Mouse (Mus musculus) testis, adult 2 months (tissue): ENCODE results near the gene Acad10. TPM values are rescaled to one million over a fixed set of nuclear protein-coding genes. Genes with fewer than 3 reads are reported as not detected.

Experiments
- H3K27ac ChIP-seq: fragments of 200-500 bp; 2 replicates; pipeline ENCODE4 v1.5.1; 2012; ENCODE audit warnings: low read depth, low read length; ENCODE audit not compliant: control insufficient read depth, insufficient read depth
- H3K27me3 ChIP-seq: fragments of 200-500 bp; 2 replicates; pipeline ENCODE4 v1.6.1; 2012; ENCODE audit warnings: mild to moderate bottlenecking, low read length, moderate library complexity; ENCODE audit not compliant: control insufficient read depth, insufficient read depth
- H3K36me3 ChIP-seq: fragments of 200-500 bp; 2 replicates; pipeline ENCODE4 v1.6.1; 2012; ENCODE audit warnings: mild to moderate bottlenecking, low read length; ENCODE audit not compliant: control insufficient read depth, insufficient read depth
- H3K4me1 ChIP-seq: fragments of 200-500 bp; 2 replicates; pipeline ENCODE4 v1.6.1; 2012; ENCODE audit warnings: low read length; ENCODE audit not compliant: control insufficient read depth, insufficient read depth
- H3K4me3 ChIP-seq: fragments of 200-500 bp; 2 replicates; pipeline ENCODE4 v1.5.1; 2012; ENCODE audit warnings: low read depth, mild to moderate bottlenecking, low read length, moderate library complexity, mixed read lengths; ENCODE audit not compliant: control insufficient read depth
- CTCF ChIP-seq: fragments of 200-500 bp; IDR thresholded peaks from 2 replicates; pipeline ENCODE4 v1.5.1; 2012; ENCODE audit warnings: low read depth, mild to moderate bottlenecking, inconsistent platforms, low read length, moderate library complexity; ENCODE audit not compliant: control insufficient read depth, insufficient read depth, insufficient replicate concordance
- POLR2A ChIP-seq: fragments of 200-500 bp; IDR thresholded peaks from 2 replicates; pipeline ENCODE4 v1.6.1; 2012; ENCODE audit warnings: low read depth, mild to moderate bottlenecking, inconsistent platforms, low read length, moderate library complexity; ENCODE audit not compliant: control insufficient read depth
- polyA plus RNA-seq: library from polyadenylated mRNA; depleted of rRNA; stranded (reverse); fragments of >200 nt; gene quantifications from 2 replicates; pipeline ENCODE4 v1.2.3, GENCODE M21; 2012

The Acad10 gene
- polyA plus RNA-seq, 1 experiment, result 5.7 TPM

- TF ChIP-seq POLR2A, result peak; percentile 93
- no peak for TF ChIP-seq CTCF
- peak within 1 kb of the TSS; percentile 83 for H3K4me3 ChIP-seq
Observed at GRCm38 (mm10) chr5:121593451-121594401, 66.6 kb downstream of the Acad10 start, which contains the start of gene Aldh2. Gene Aldh2, minus strand, starts transcription at chr5:121593824.

GRCm38 (mm10) chr5:121592816-121593407, 67.4 kb downstream of the Acad10 start:
- no peaks in the 10 kb centered on the region for H3K36me3 ChIP-seq
- peak overlapping the region; percentile 83 for H3K4me3 ChIP-seq
- H3K4me1 ChIP-seq, result peaks cover 10% of the 10 kb centered on the region
- H3K27me3 ChIP-seq, result no peaks in the 10 kb centered on the region
- TF ChIP-seq POLR2A, result no peak
- TF ChIP-seq CTCF, result no peak
- H3K27ac ChIP-seq, result peak overlapping the region; percentile 74

More at GRCm38 (mm10) chr5:121593451-121594401, 66.6 kb downstream of the Acad10 start, which contains the start of gene Aldh2:
- Histone ChIP-seq H3K36me3 (no peaks in the 10 kb centered on the region), H3K27me3 (no peaks in the 10 kb centered on the region), H3K4me1 (peaks cover 8% of the 10 kb centered on the region), H3K27ac (peak within 1 kb of the TSS; percentile 74)

- H3K4me1 ChIP-seq, result peaks cover 12% of the 10 kb centered on the region
- TF ChIP-seq CTCF (no peak), POLR2A (no peak)
- H3K4me3 ChIP-seq, result peak overlapping the region; percentile 83
- H3K36me3 ChIP-seq, result no peaks in the 10 kb centered on the region
- no peaks in the 10 kb centered on the region for H3K27me3 ChIP-seq
- peak overlapping the region; percentile 78 for H3K27ac ChIP-seq
Observed at GRCm38 (mm10) chr5:121592064-121592815, 68.1 kb downstream of the Acad10 start.

- Histone ChIP-seq H3K4me3 (peak overlapping the region; percentile 4; the same call in 1 of the 2 replicates), H3K36me3 (no peaks in the 10 kb centered on the region), H3K27me3 (no peaks in the 10 kb centered on the region), H3K27ac (peak overlapping the region; percentile 78), H3K4me1 (peaks cover 14% of the 10 kb centered on the region)
- no peak for TF ChIP-seq CTCF
- TF ChIP-seq POLR2A, result no peak
Observed at GRCm38 (mm10) chr5:121591417-121592063, 68.8 kb downstream of the Acad10 start.

DNA sequence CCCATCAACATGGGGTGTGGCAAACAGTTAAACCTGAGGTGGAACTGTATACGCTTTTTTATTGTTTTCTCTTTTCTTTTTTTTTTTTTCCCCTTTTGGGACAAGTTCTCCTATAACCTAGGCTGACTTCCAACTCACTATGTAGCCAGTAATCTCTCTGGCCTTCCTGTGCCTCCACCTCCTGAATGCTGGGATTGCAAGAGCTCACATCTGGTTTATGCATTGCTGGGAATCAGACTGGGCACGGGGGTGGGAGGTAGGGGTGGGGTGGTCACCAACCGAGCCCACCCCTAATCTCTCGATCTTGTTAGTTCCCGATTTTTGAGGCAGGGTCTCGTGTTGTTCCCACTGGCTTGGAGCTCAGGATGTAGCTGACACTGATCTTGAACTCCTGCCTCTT, 70.4 kb downstream of the Acad10 start:
- Histone ChIP-seq H3K4me3 (no peak overlapping the region), H3K27ac (no peak overlapping the region), H3K4me1 (peaks cover 21% of the 10 kb centered on the region), H3K27me3 (no peaks in the 10 kb centered on the region), H3K36me3 (no peaks in the 10 kb centered on the region)
- TF ChIP-seq CTCF, result no peak
- no peak for TF ChIP-seq POLR2A

GRCm38 (mm10) chr5:121586400-121587039, 73.8 kb downstream of the Acad10 start:
- TF ChIP-seq CTCF (no peak), POLR2A (no peak)
- H3K27me3 ChIP-seq, result no peaks in the 10 kb centered on the region
- H3K4me1 ChIP-seq, result peaks cover 18% of the 10 kb centered on the region
- peak overlapping the region; percentile 44; the same call in 1 of the 2 replicates for H3K27ac ChIP-seq
- no peaks in the 10 kb centered on the region for H3K36me3 ChIP-seq
- no peak overlapping the region for H3K4me3 ChIP-seq
